ENCODE assay signal across 8 mouse cellular contexts in genomic region chr5:44798056-44798455, GRCm38 (mm10). TPM values are rescaled to one million over a fixed set of nuclear protein-coding genes. Genes with fewer than 3 reads are reported as not detected.
DNase-seq lines count a peak whose midpoint lies in the region; ATAC-seq and TF ChIP-seq lines count a peak whose summit lies in the region.
"Had no signal": no experiment of that assay in that cellular context is flagged by ENCODE, and none has a peak within 500 bp of the region (broad histone marks: within the 10 kb centered on the region; RNA-seq: fewer than 3 reads in every experiment).

No protein-coding gene starts in this region.

- DNase-seq in lung, postnatal 25 days (ENCODE audit: low spot score): no peak
- peak; percentile 37 for DNase-seq in forebrain, postnatal 0 days
- no peak for DNase-seq in liver, embryonic 13.5 days
- no peak for DNase-seq in adrenal gland, postnatal 25 days
- no peak for DNase-seq in cerebellum, postnatal 4 days (ENCODE audit: low spot score in 2 of 2)
- DNase-seq: layer of hippocampus, adult 9-11 months had no signal

- H3K27ac ChIP-seq in lung, embryonic 15.5 days: no peak overlapping the region
- peak overlapping the region; percentile 60; the same call in 1 of the 2 replicates for H3K27ac ChIP-seq in forebrain, postnatal 0 days (ENCODE audit: low read depth, low read length)
- no peak overlapping the region for H3K27ac ChIP-seq in liver, embryonic 13.5 days
- peak overlapping the region; percentile 78 for H3K27ac ChIP-seq in stomach, embryonic 16.5 days (ENCODE audit: low read length)

- no peaks in the 10 kb centered on the region for H3K27me3 ChIP-seq in lung, embryonic 15.5 days
- H3K27me3 ChIP-seq in forebrain, postnatal 0 days (ENCODE audit: insufficient read depth, low read length): no peaks in the 10 kb centered on the region
- no peaks in the 10 kb centered on the region for H3K27me3 ChIP-seq in liver, embryonic 13.5 days
- H3K27me3 ChIP-seq in stomach, embryonic 16.5 days (ENCODE audit: control insufficient read depth, insufficient read depth, low read length): no peaks in the 10 kb centered on the region

- H3K36me3 ChIP-seq in lung, embryonic 15.5 days: no peaks in the 10 kb centered on the region
- no peaks in the 10 kb centered on the region for H3K36me3 ChIP-seq in forebrain, postnatal 0 days (ENCODE audit: insufficient read depth)
- no peaks in the 10 kb centered on the region for H3K36me3 ChIP-seq in liver, embryonic 13.5 days
- H3K36me3 ChIP-seq in stomach, embryonic 16.5 days (ENCODE audit: control insufficient read depth, insufficient read depth, low read length): no peaks in the 10 kb centered on the region

- peaks cover 17% of the 10 kb centered on the region for H3K4me1 ChIP-seq in lung, embryonic 15.5 days
- 0 out of 2 replicates have a peak, but pooled peaks cover 3% of the 10 kb centered on the region for H3K4me1 ChIP-seq in forebrain, postnatal 0 days (ENCODE audit: insufficient read depth)
- no peaks in the 10 kb centered on the region for H3K4me1 ChIP-seq in liver, embryonic 13.5 days (replicated peaks)
- peaks cover 19% of the 10 kb centered on the region for H3K4me1 ChIP-seq in stomach, embryonic 16.5 days (ENCODE audit: control insufficient read depth, insufficient read depth, low read length)

- H3K4me3 ChIP-seq in lung, embryonic 15.5 days: peak overlapping the region; percentile 46
- H3K4me3 ChIP-seq in forebrain, postnatal 0 days (ENCODE audit: low read depth, low read length): peak overlapping the region; percentile 50
- H3K4me3 ChIP-seq in liver, embryonic 13.5 days (replicated peaks): peak overlapping the region; percentile 33
- H3K4me3 ChIP-seq in stomach, embryonic 16.5 days (replicated peaks; ENCODE audit: low read length): peak overlapping the region; percentile 62

- no peak for TF ChIP-seq CTCF in forebrain, postnatal 0 days (IDR thresholded peaks at IDR 0.05; ENCODE audit: low read depth)

- no peak for ATAC-seq in lung, embryonic 15.5 days (ENCODE audit: borderline replicate concordance, extremely low read depth, low FRiP score, low TSS enrichment)
- ATAC-seq in forebrain, postnatal 0 days: no peak
- no peak for ATAC-seq in liver, embryonic 13.5 days (ENCODE audit: low read depth)
- ATAC-seq in stomach, embryonic 16.5 days (ENCODE audit: insufficient read depth, low FRiP score): no peak

- H3K9me3 ChIP-seq in lung, embryonic 15.5 days: no peaks in the 10 kb centered on the region
- no peaks in the 10 kb centered on the region for H3K9me3 ChIP-seq in forebrain, postnatal 0 days (ENCODE audit: low read length)
- no peaks in the 10 kb centered on the region for H3K9me3 ChIP-seq in liver, embryonic 13.5 days (replicated peaks)
- H3K9me3 ChIP-seq in stomach, embryonic 16.5 days (replicated peaks; ENCODE audit: control insufficient read depth, low read length): no peaks in the 10 kb centered on the region

- H3K9ac ChIP-seq in lung, embryonic 15.5 days: peak overlapping the region; percentile 42
- peak overlapping the region; percentile 62 for H3K9ac ChIP-seq in forebrain, postnatal 0 days
- H3K9ac ChIP-seq in liver, embryonic 13.5 days: no peak overlapping the region
- H3K9ac ChIP-seq in stomach, embryonic 16.5 days (ENCODE audit: low read length): peak overlapping the region; percentile 78

- 13% methylated on average over 2 of the region's 2 CpGs for WGBS in lung, embryonic 15.5 days
- 17% methylated on average over 2 of the region's 2 CpGs for WGBS in forebrain, postnatal 0 days
- 17% methylated on average over 2 of the region's 2 CpGs for WGBS in liver, embryonic 13.5 days (ENCODE audit: insufficient replicate concordance)
- WGBS in stomach, embryonic 16.5 days: 20% methylated on average over 2 of the region's 2 CpGs

- peak overlapping the region; percentile 61 for H3K4me2 ChIP-seq in lung, embryonic 15.5 days
- peak overlapping the region; percentile 53 for H3K4me2 ChIP-seq in forebrain, postnatal 0 days (ENCODE audit: low read depth)
- peak overlapping the region; percentile 40; the same call in 1 of the 2 replicates for H3K4me2 ChIP-seq in liver, embryonic 13.5 days
- peak overlapping the region; percentile 62 for H3K4me2 ChIP-seq in stomach, embryonic 16.5 days (ENCODE audit: low read depth, low read length)

RNA-seq across cellular contexts. Expression of gene Ldb2, which starts 1.4 kb away (rescaled TPM):
- polyA plus RNA-seq in lung, embryonic 15.5 days (2015; fragmentation: Nextera tagmentation; extraction: Ambion mirVana): 46.2 and 47.8 TPM in 2 replicates
- total RNA-seq in forebrain, postnatal 0 days (2014; rRNA removed): 52.6 and 53.6 TPM in 2 replicates
- polyA plus RNA-seq in forebrain, postnatal 0 days (2015; fragmentation: Nextera tagmentation; extraction: Ambion mirVana): 100 and 116 TPM in 2 replicates
- polyA plus RNA-seq in liver, embryonic 13.5 days (2015; fragmentation: Nextera tagmentation; extraction: Ambion mirVana): 3.9 and 4.4 TPM in 2 replicates
- 38.5 and 44.1 TPM in 2 replicates for polyA plus RNA-seq in stomach, embryonic 16.5 days (2015; fragmentation: Nextera tagmentation; extraction: Ambion mirVana)
- 30.2 and 53.1 TPM in 2 replicates for total RNA-seq in adrenal gland, postnatal 25 days (2021)

Comparison
In these comparisons a context has a peak if more than half of its experiments do, and no peak if none do; other contexts are left out.
1. H3K27ac ChIP-seq: peak in forebrain, postnatal 0 days (single experiment) and stomach, embryonic 16.5 days (single experiment); none in lung, embryonic 15.5 days (single experiment) and liver, embryonic 13.5 days (single experiment).
2. Peak in every context shown above with its lines, with median percentiles within 50 percentile points of each other: H3K4me2 ChIP-seq and H3K4me3 ChIP-seq.